Mouse (Mus musculus): Measurements from ENCODE around the gene Olfr1467.

Gene Olfr1467

DNA sequence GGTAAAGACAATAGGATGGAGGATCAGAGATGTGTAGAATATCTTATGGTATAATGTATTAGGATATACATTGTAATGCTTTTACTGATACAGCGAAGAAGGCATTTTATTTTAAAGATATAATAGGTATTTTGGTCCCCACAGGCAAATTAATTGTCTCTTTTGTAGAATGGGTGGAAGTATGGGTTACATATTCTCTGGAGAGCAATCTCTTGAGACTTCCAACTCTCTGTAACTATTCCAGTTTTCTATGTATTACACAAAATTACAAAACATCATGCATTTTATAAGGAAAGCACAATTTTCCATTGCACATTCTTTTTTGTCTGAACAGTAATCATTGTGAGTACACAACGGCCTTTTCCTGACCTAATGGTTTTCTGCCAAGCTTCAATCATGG lies at the start of gene Olfr1467:
TSS of gene Olfr1467 (plus strand) at position 301 of the 400 bp plus-strand sequence.
- in situ Hi-C loops (cut with MboI; ENCODE audit: low pct_unique_long_range_greater_than_20kb in 1 of 2, low sequenced_read_pairs in 2 of 2, unreplicated experiment in 1 of 2), result no loop called here

DNA sequence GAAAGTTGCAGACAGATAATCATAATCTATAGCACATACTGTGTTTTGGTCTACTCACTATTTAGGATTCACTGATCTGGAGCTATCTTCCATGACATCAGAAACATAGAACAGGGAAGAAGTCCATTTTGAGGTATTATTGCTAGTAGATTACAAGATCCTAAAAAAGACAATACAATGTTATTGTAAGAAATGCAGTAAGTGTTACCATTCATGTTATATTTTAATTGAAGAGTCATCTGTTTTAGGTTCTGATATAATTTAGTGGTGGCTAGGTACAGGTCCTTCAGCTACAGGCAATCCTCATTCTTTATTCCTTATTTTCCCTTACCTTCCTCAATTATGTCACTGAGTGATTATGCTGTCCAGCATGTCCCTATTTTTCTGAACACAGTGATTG lies 46.6 kb upstream of the Olfr1467 start, which contains the start of gene Olfr1465:
TSS of gene Olfr1465 (minus strand) at position 101 of the 400 bp plus-strand sequence.
- in situ Hi-C loops (cut with MboI; ENCODE audit: low pct_unique_long_range_greater_than_20kb in 1 of 2, low sequenced_read_pairs in 2 of 2, unreplicated experiment in 1 of 2), result no loop called here

DNA sequence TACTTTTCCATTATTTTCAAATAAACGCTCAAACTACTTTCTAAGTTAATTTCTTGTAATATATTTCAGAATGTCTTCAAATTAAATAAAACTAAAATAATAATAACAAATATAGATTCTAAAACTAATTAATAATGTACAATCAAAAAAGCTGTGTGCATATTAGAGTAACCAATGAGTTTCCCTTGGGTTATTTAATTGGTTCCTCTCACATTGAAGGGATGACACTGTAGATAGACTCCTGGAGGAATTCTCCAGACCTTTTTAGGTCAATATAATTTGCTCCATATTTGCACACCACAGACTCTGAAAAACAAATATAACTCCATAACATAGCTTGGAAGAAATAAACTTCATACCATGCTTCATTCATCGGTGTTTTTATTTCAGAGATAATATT lies 23.5 kb upstream of the Olfr1467 start, which contains the start of gene Olfr1466:
TSS of gene Olfr1466 (plus strand) at position 301 of the 400 bp plus-strand sequence.
- in situ Hi-C loops (cut with MboI; ENCODE audit: low pct_unique_long_range_greater_than_20kb in 1 of 2, low sequenced_read_pairs in 2 of 2, unreplicated experiment in 1 of 2), result no loop called here

DNA sequence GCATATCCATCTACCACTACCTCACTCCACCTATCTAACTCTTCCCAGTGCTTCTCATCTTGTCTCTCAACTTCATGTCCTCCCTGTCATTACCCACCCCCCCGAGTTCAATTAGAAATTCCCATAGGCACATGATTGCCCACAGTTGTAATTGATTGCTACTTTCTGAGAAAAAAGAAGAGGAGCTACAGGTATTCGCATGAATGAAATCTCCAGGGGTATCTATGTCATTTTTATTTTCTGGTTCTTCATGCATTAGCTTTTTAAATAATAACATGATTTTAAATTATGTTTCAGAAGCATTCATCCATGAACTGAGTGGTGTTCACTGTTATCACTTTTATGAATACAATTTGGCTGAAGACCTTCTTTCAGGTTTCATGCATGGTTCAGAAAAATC lies 45.5 kb downstream of the Olfr1467 start, which contains the start of gene Olfr1469:
TSS of gene Olfr1469 (plus strand) at position 301 of the 400 bp plus-strand sequence.
- in situ Hi-C loops (cut with MboI; ENCODE audit: low pct_unique_long_range_greater_than_20kb in 1 of 2, low sequenced_read_pairs in 2 of 2, unreplicated experiment in 1 of 2), result no loop called here

All from mouse embryonic stem cell (cell line).